Mouse (Mus musculus) ES-Bruce4 (cell line): Measurements from ENCODE around the gene Asb8.

Experiments used
- CTCF ChIP-seq: IDR thresholded peaks from one replicate; pipeline ENCODE4 v1.8.1; 2011; ENCODE audit warnings: low read depth, low read length
- EP300 ChIP-seq: IDR thresholded peaks from 2 replicates; pipeline ENCODE4 v1.6.1; 2011; ENCODE audit warnings: low read depth, low read length; ENCODE audit not compliant: insufficient read depth

DNA sequence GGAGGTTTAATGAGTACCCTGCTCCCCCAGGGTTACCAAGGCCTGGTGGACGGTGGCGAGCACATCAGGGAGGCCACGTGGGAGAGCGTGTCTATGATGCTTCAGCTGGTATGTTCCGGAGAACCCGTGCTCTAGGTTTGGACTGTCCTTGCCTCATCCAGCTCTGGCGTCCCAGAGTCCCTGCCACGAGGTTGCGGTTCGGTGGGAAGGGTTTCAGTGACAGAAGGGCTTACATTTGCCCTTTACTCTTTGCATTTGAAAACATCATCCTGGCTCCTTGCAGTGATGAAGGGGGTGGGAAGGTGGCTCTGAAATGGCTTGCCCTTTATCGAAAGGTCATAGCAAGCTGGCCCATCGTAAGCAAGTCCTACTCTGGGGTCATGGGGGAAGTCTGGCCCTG lies 46.1 kb downstream of the Asb8 start:
- TF ChIP-seq EP300 (no peak), CTCF (no peak)
